Mouse (Mus musculus): Measurements from ENCODE around the gene 1190005I06Rik.
A peak's percentile ranks its signal among the peaks of the same experiment; 100 is the strongest.

Gene 1190005I06Rik

DNA sequence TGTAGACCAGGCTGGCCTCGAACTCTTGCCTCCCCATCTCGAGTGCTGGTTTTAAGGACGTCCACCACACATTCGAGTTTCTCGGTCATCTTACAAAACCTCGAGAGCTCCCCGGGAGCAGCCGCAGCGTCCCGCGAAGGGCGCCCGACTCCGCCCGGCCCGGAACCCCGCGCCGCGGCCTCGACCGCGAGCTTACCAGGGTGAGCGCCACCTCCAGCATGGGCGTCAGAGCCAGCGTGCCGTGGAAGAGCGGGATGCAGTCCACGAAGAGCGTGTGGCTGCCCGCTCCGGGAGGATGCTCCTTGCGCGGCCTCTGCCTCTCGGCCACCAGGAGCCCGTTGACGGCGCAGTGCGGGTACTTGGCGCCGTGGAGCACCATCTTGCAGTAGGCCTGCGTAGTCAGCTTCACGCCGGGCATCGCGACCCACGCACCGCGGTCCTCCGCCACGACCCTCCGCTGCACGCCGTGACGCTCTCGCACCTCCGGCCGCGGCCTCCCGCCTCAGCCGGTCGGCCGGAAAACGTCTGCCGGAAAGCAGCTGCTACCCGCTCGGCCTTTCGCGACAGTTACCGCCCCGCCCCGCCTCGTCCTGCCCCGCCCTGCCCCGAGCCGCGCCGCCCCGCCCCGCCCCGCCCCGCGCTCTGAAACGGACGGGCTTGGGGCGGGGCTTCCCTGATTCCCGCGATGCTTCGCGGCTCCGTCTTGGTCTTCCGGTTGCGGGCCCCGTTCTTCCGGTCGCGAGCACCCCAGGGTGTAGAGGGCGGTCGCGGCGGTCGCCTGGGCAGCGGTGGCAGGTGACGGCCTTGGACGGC lies 20.3 kb upstream of the 1190005I06Rik start, which contains the start of the genes Gm27021 and Cox4i1:
TSS of gene Gm27021 (minus strand) at position 519 of the 813 bp plus-strand sequence.
TSS of gene Cox4i1 (plus strand) at position 662 of the 813 bp plus-strand sequence.
- DNase-seq (ENCODE audit: low spot score) = peak; percentile 85

DNA sequence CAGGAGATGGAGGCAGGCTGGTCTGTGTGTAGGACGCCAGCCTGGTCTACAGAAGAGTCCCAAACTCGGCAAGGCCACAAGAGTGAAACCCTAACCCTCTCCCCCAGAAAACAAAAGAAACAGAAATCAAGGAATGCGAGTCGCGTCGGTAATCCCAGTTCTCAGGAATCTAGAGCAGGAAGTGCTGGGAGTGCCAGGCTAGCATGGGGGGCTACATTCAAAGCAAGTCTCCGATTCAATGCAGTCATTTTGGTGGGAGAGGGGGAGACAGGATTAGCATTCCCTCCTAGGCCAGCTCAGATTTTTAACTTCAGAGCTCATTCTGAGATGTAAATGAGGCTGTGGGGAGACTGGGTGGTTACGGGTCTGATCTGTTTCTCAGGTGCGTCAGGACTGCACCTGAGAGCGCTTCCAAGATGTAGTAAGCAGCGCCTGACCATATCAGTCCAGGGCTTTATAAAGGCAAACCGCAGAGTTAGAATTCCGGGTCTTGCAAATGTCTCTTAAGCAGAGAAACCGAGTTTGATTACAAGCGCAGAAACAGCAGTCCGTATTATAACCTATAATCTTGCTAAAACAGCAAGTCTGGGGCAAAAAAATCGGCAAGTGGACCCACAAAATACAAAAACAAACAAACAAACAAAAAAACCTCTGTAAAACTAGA lies 19.5 kb upstream of the 1190005I06Rik start:
- no peak for DNase-seq (ENCODE audit: low spot score)

DNA sequence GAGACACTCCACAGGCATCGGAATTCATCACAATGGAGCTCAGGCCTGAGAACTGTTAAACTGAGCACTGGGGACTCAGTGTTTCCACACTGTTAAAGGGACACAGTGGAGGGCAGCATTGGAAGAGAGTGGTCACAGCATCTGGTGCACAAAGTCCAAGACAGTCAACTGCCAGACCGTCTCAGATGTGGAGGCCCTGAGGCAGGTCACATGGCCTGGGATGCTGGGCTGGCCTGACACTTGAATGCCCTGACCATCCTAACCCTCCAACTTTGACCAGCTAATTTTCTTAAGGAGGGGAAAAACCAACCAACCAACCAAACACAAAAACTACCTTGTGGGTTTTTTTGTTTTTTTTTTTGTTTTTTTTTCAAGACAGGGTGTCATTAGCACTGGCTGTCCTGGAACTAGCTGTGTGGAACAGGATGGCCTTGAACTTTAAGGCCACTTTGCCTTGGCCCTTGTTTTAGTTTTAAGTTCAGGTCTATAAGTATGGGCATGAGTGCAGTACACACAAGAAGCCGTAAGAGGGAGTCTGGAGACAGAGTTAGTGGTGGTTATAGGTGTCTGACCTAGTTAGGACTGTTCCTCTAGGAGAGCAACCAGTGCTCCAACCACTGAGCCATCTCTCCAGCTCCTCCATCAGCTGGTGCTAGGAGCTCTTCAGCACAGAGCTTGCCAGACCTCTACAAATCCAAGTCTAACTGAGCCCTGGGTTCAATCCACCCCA lies 18.5 kb upstream of the 1190005I06Rik start:
- DNase-seq (ENCODE audit: low spot score) = no peak

DNA sequence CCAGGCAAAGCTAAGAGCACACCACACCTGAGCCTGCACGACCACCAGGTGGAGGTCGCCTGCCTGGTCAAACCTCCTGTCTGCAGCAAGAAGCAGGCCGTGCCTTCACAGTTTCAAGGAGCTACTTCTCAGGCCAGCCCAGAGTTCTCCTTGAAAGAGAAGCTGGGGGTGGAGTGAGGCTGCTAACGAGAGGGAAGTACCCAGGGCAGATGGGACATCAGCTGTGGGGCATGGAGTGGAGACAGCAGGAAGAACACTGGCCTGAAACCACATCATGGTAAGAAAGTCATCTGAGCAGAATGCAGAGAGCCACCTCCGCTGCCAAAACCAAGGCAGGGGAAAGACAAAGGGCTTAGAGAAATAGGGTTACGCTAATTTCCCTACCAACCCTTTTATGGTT lies 17.1 kb upstream of the 1190005I06Rik start:
- DNase-seq (ENCODE audit: low spot score) = no peak

DNA sequence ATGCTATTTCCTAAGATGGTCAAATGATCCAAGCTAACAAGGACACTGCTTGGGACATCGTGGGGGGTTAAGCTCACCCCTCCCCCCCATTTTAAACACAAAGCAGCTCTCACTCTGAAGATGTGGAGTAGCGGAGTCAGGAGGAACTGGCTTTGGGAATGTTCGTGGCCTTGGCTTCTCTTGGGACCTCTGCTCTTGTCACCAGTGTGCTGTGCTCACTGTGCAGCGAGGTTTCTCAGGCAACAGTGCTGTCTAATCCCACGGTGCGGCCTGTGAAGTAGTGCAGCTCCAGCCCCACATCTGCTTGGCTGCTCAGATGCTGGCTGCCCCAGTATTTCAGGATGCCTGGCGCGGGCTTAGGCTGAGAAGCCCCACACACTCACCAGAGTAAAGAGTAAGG lies 10.0 kb upstream of the 1190005I06Rik start:
- no peak for DNase-seq (ENCODE audit: low spot score)

DNA sequence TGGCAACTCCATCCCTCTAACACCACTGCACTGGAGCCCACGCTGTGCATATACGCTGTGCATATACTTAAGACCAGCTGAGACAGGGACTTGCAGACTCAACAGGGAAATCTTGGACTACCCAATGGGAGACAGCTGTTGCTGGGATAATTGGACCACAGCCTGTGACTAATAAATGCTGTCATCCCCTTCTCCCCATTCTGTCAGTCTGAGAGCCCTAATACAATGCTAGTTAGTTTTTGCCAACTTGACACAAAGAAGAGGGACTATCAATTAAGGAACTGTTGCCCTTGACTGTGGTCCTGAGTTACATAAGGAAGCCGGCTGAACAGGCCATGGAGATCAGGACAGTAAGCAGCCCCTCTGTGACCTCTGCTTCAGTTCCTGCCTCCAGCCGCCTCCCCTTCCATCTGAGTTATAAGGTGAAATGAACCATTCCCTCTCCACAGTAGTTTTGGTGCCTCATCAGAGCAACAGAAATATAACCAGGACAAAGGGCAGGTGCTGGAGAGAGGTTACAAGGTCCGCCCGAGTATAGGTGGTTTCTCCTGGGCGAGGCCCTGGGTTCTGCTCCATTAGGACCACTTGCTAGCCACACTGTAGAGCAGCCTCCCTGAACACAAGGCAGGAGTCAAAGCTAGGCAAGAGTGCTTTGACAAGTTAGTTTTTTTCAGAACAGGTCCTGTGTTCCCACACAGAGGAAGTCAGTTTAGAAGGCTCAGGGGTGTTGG lies 9.1 kb upstream of the 1190005I06Rik start:
- DNase-seq (ENCODE audit: low spot score) = no peak

DNA sequence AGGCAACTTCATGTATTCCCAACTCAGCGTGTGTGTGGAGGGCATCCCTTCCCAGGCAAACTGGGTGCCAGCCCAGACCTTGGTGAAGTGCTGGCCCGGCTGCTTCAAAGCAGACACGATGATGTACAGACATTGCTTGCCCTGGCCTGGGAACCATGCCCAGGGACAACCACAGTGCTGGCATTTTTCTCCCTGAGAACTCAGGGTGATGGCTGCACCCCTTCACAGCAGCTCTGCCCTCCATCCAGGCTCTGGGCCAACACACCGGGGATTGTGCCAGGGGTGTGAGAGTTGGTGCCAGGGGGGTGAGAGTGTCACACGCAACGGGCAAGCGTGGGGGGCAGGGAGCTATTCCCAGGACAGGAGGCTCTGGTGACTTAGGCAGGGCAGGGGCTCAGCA lies 2.8 kb downstream of the 1190005I06Rik start:
- peak; percentile 79 for DNase-seq (ENCODE audit: low spot score)

DNA sequence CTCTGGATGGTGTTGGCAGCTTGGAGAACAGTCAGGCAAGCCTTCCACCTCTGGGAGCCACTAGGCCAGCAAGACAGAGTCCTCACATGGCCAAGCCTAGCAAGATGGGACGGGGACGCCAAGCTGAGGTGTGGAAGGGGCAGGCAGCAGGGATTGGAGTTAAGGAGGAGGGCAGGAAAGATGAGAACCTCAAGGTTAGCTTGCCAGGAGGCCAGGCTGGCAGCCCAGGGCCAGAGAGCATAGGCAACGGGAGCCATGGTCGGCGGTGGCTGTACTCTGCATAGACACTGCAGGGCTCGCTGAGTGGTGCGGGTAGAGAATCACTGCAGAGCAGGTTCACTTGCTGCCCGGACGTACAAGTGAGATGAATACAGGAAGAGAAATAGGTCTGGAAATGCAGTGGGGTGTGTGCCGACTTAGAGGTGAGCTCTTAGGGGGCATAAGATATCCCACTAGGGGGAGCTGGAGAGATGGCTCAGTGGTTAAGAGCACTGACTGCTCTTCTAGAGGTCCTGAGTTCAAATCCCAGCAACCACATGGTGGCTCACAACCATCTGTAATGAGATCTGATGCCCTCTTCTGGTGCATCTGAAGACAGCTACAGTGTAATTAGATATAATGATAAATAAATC lies 5.3 kb downstream of the 1190005I06Rik start:
- no peak for DNase-seq (ENCODE audit: low spot score)

DNA sequence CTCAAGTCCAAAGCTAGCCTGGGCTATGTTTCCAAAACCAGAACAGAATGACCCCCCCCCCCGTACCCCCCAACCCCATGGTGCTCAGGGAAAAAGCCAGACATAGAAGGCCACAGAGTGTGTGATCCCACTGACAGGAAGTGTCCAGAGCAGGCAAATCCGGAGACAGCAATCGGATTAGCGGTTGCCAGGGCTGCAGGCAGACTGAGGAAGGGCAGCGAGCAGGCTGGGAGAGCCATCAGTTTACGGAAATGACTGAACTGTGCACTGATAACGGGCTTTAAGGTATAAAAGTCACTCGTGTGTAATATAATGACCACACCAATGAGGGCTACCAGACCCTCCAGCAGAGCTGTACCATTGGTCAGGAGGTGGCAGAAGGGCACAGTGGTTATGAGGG lies 6.2 kb downstream of the 1190005I06Rik start:
- no peak for DNase-seq (ENCODE audit: low spot score)

DNA sequence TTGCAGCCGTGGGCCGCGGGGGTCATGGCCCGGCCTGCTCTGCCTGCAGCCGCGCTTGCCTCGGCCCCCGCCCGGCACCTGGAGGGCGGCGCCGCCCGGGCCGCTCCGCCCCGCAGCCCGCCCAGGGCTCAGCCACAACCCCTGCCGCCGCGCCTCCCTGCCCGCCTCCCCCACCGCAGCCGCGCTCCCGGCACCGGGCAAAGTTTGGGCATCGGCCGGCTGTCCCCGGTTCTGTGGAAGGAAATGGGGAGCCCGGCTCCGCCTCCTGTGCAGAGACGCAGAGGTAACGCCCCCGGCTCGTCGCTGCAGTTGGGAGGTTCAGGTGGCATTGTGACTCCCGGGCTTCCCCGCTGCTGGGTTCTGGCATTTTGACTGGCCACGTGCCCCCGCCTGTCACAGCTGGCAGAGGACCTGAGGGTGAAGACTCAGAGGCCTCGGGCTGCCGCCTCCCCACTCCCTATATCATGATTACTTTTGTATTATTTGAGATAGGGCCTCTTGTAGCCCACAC lies 13.0 kb downstream of the 1190005I06Rik start:
- DNase-seq (ENCODE audit: low spot score) = peak; percentile 38

DNA sequence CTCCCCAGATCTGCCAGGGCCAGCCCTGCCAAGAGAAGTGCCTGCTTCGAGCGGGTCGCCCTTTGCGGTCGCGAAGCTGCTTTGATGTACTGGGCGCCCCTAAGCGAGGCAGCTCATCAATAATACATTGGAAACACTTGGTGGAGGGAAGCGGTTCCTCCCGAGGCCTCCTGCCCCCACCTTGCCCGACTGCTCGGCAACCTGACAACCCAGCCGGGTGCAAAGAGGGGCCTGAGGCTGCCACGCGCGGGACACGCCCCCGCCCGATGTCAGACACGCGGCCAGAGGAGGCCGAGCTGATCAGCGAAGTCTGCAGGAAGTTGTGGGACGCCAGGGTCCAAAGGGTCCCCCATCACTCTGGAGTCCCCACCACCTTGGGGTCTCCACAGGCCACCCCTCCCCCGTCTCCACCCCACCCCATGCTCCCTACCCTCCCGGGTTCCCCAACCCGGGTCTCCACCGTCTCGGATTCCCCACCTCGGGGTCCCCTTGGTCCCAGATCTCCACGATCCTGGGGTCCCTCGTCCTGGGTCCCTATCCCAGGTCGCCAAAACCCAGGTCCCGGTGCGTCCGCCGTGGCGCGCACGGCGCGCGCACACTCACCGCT lies 13.7 kb downstream of the 1190005I06Rik start:
- no peak for DNase-seq (ENCODE audit: low spot score)

DNA sequence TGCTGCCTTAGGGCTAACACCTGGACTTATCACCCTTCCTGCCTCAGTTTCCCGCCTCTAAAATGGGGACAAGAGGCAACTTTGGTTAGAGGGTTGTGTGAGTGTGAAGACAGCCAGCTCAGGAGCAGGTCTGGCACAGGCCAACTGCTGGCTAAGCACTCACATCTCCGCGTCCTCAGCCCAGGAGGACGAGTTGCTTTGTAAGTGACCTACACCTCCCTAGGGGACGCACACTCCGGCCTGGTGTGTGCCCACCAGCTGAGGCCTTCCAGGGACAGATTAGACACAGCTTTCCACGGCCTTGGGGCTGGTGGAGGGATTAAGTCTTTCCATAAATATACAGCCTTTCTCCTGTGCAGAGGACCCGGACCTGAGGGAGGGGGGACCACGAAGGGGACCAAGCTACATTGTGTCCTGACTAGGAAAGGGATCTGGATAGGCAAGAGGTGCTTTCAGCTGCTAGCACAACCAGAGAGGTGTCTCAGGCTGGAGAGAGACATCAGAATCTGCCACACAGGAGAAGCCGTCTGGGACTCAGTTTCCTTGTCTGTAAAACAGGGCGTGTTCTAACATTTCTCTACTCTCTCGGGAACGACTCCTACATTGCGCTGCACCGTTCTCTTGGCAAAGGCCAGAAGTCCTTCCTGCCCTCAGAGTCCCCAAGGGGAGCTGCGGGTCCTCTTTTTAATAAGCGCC lies 14.3 kb downstream of the 1190005I06Rik start:
- DNase-seq (ENCODE audit: low spot score) = no peak

DNA sequence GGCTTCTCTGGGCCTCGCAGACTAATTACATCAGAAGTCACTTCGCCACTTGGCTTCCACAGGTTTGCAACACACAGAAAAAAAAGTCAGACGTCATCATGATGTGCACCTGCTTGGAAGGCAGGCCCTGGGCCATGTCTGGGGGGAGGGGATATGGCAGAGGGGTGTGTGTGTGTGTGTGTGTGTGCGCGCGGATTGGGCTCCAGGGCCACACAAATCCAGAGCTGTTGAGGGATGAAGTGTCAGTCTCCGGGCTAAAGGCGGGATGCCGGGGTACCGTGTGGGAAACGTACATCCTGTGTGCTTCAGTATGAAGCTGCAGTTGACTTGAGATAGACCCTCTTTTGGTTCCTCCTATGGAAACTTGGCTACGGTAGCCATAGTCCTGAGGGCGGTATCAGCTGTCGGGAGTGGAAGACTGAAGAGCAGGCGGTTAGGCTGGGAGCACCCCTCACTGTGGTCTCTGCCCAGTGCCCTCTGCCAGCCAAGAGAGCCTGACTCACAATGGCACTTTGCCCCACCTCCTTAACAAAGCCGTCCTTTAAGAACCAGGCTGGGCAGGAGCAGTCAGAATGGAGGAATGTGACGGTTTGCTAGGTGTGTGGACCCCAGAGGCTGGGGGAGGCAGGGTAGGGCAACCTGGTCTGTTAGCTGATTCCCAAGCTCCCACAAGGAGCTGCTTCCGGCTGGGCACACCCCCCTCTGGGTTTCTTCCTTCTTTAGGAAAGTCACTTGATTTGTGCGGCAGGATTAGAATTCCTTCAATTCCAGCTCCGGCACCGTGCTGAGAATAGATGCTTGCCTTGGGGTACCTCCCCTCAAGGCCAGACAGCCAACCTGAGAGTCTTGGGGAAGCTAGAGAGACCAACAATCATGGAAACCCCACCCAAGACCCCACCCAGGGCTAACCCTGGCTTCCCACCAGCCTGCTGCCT lies 15.7 kb downstream of the 1190005I06Rik start:
- no peak for DNase-seq (ENCODE audit: low spot score)

DNA sequence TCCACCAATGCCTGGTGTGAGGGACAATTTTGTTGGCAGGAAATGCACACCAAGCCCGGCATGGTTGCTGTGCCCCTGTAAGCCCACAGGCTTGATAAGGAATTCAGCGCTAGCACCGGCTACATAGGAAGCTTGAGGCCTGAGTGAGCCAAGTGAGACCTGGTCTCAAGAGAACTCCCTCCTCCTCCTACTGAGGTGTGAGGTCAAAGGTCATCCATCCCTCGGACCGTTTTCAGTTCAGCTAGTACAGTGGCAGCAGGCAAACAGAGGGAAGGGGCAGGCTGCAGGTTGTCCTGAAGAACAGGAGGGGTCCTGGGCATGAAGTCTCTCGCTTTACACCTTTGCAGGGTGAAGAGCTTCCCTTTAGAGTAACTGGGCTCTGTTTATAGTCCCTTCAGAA lies 16.6 kb downstream of the 1190005I06Rik start:
- DNase-seq (ENCODE audit: low spot score) = no peak

DNA sequence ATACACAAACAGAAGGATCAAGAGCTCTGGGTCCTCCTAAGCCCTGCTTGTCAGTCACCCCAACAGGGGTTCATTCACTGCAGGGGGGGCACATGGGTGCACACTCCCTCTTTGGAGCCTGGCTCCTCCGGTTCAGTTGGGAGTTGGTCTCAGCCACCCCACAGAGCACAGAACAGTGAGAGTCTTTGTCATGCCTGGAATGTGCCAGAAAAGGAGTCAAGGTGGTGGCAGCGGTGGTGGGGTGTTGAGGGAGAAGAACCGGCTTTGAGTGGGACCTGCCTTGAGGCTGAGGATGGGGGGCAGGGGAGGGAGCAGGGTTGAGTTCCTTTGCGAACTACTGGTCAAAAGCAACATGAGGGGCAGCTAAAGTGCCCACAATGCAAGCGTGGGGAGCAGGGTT lies 17.4 kb downstream of the 1190005I06Rik start:
- no peak for DNase-seq (ENCODE audit: low spot score)

DNA sequence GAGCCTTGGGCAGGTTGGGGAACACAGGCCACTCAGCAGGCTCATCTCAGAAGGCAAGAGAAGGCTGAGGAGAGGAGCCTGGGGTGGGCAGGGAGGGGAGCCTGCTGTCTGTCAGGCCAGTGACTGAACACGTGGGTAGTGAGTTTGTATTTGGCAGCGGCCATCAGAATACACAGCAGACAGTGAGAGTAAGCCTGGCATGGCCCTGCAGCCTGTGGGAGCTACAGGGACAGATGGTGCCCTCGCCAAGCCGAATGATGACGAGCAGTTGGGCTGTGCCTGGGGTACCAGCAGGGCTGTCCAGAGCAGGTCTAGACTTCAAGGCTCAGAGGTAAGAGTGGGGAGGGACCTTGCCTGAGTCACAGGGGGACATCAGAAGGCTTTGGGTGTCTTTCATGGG lies 20.1 kb downstream of the 1190005I06Rik start:
- no peak for DNase-seq (ENCODE audit: low spot score)

DNA sequence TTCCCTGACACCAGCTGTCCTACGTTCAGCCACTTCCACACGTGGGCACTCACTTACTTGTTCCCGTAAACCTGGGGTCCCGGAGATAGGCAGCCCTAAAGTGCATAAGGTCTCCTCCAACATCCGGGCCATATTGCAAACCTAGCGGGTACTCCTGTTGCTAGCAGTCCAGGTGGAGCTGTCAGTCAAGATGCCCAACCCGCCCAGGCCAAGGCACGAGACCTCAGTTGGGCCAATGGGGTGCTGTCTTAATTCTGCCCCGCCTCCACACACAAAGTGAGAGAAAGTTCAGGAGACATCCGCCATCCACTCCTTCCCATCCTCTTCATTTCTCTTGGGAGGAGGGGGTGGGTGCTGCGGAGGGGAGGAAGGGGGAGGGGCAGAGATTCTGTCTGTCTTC lies 21.0 kb downstream of the 1190005I06Rik start:
- DNase-seq (ENCODE audit: low spot score) = no peak

DNA sequence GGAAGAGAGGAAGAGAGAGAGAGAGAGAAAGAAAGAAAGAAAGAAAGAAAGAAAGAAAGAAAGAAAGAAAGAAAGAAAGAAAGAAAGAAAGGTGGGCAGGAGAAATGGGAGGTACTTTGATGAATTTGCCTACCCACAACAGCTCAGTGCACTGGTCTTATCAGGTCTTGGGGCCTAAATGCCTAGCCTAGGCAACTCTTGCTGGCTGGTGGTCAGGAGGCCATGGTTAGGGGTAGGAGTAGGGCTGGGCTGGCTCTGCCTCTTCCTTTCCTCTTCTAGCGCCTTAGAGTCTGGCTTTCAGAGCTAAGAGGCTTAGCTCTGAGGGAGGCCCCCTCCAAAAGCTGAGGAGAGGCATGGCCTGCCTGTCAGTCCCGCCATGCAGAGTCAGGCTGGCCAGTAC lies 23.8 kb downstream of the 1190005I06Rik start:
- no peak for DNase-seq (ENCODE audit: low spot score)

DNA sequence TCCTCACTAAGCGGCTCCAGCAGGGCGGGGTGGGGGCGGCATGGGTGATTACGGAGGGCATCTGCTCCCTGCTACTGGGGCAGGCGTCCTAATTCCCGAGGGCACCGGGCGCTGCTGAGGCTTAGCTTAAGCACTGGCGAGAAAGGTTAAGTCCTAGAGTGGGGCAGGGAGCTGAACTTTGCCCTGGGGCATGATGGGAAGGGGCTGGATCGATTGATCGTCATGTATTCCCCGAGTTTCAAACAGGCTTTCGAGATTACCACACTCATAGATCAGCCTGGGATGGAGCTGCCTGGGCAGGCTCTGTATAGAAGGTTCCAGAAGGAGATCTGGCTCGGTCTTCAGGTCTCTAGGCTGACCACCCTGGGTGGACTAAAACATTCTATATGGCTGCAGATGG lies 25.3 kb downstream of the 1190005I06Rik start:
- DNase-seq (ENCODE audit: low spot score) = no peak

All from ovary, adult 18-20 months (tissue).